Mouse (Mus musculus): ENCODE data around the gene Agap1.

DNA sequence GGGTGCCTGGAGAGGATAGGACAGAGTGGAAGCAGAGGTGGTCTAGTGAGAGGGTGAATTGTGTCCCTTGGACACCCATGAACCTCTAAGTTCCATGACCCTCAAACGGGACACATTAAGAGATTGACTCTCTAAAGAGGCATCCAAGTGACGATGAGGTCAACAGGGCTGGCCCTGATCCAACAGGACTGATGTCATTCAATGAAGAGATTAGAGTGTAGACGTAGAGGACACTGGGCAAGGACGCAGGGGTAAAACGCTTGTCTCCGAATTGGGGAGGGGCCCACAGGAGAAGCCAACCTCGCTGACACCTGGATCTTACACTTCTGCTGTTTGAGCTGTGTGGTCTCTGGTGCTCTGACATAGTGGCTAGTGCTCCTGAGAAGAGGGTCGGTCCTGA, 2.5 kb upstream of the Agap1 start:
- no peak for TF ChIP-seq CTCF (IDR thresholded peaks at IDR 0.05)
- no peak for TF ChIP-seq EP300 (IDR thresholded peaks at IDR 0.05)
